Mouse (Mus musculus) kidney, embryonic 15.5 days (tissue): ENCODE measurements around the gene Akap6. TPM values are rescaled to one million over a fixed set of nuclear protein-coding genes. Genes with fewer than 3 reads are reported as not detected.

Source experiments
- ATAC-seq: fragments of 200-750 bp; cut with Nextera tagmentation; replicated peaks from 2 replicates; pipeline ENCODE4 v1.8.0; 2017; ENCODE audit warnings: moderate TSS enrichment; ENCODE audit not compliant: low FRiP score
- H3K27ac ChIP-seq: fragments of 300-500 bp; sonication (generic); 2 replicates; pipeline ENCODE4 v1.5.1; 2015; ENCODE audit warnings: mild to moderate bottlenecking, inconsistent platforms
- H3K27me3 ChIP-seq: fragments of 300-500 bp; sonication (generic); 2 replicates; pipeline ENCODE4 v1.6.1; 2015; ENCODE audit warnings: inconsistent platforms
- H3K36me3 ChIP-seq: fragments of 300-500 bp; sonication (generic); 2 replicates; pipeline ENCODE4 v1.6.1; 2015; ENCODE audit warnings: inconsistent platforms
- H3K4me1 ChIP-seq: fragments of 300-500 bp; sonication (generic); 2 replicates; pipeline ENCODE4 v1.6.1; 2015; ENCODE audit warnings: inconsistent platforms
- H3K4me2 ChIP-seq: fragments of 300-500 bp; sonication (generic); 2 replicates; pipeline ENCODE4 v1.6.1; 2015; ENCODE audit warnings: moderate library complexity, mild to moderate bottlenecking, inconsistent platforms
- H3K4me3 ChIP-seq: fragments of 300-500 bp; sonication (generic); replicated peaks from 2 replicates; pipeline ENCODE4 v1.5.1; 2015; ENCODE audit warnings: mild to moderate bottlenecking, inconsistent platforms
- H3K9ac ChIP-seq: fragments of 300-500 bp; sonication (generic); 2 replicates; pipeline ENCODE4 v1.6.1; 2015; ENCODE audit warnings: mild to moderate bottlenecking, inconsistent platforms
- H3K9me3 ChIP-seq: fragments of 300-500 bp; sonication (generic); replicated peaks from 2 replicates; pipeline ENCODE4 v1.6.1; 2016; ENCODE audit warnings: inconsistent platforms
- WGBS: fragments of 180-500 bp; shearing (Covaris S2); methylation state at CpG from one replicate; pipeline ENCODE4 v1.1.7; 2015; ENCODE audit warnings: mixed read lengths; 5-methylcytosine and 5-hydroxymethylcytosine counted together
- polyA plus RNA-seq: library from polyadenylated mRNA; unstranded; fragments of >200 nt; fragmentation: Nextera tagmentation; extraction: Ambion mirVana; gene quantifications from 2 replicates; pipeline ENCODE4 v1.2.1, GENCODE M21; 2015

Gene Akap6
- 0.53 and 0.78 TPM in 2 replicates for polyA plus RNA-seq

DNA sequence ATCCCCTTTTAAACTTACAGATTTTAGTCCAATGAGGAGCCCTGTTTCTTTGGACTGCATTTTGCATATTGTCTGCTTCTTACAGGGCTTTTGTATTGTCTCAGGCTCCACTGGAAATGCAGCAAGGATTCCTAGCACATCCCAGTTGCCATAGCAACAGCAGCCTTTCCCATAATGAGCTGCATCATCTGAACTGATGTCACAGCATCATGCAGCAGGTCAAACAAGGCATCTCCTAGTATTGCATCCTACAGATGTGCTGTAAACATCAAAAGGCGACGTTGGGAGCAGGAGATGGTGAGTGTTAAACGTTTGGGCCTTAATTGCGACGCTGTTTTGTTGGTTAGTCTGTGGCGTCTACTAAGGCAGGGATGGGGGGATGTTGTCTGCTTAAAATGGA lies at the start of gene Akap6:
Gene Akap6 (plus strand): TSS at position 238 of the 400 bp plus-strand sequence.
- Histone ChIP-seq H3K9me3 (no peaks in the 10 kb centered on the region), H3K4me1 (peaks cover 16% of the 10 kb centered on the region), H3K27me3 (no peaks in the 10 kb centered on the region), H3K4me2 (peak within 1 kb of the TSS; percentile 59), H3K36me3 (no peaks in the 10 kb centered on the region), H3K27ac (no peak within 1 kb of the TSS), H3K9ac (no peak within 1 kb of the TSS), H3K4me3 (0 out of 2 replicates have a peak within 1 kb of the TSS, but pooled peaks have one; percentile 4)
- 42% methylated on average over 6 of the region's 6 CpGs for WGBS
- ATAC-seq = no peak

DNA sequence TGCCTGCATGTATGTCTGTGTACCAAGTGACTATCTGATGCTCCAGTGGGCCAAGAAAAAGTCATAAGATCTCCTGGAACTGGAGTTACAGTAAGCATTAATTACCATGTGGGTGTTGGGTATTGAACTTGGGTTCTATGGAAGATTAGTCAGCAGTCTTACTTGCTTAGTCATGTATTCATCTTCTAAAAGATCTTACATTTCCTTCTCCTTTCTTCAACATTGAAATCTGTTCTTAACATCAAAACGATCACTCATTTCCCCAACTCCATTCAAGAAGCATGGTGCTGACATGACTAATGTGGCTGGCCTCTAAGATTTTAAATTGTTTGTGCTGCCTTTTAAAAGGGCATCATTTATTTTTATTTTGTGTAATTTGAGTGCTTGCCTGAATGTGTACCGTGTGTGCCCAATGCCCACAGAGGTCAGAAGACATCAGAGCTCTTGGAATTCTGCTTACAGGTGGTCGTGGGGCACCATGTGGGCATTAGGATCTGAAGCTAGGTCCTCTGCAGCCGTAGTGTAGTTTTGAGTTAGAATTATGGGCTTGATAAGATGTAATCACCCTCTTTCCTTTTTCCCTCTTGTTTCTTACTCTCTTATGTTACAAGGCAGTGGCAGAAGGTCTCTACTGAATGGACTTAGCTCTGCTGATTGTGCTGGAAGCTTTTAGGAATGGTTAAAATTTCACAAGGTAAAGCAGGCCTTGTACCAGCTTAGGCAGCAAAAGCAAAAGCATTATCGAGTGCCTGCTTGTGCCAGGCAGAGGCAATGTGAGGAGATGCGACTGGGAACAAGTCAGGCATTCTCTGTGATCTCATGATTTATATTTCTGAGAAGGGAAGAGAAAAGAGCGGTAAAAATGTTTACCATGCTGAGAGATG lies 36.0 kb upstream of the Akap6 start:
- no peaks in the 10 kb centered on the region for H3K4me1 ChIP-seq
- ATAC-seq = no peak
- H3K4me2 ChIP-seq = no peak overlapping the region
- no peaks in the 10 kb centered on the region for H3K27me3 ChIP-seq
- no peaks in the 10 kb centered on the region for H3K9me3 ChIP-seq
- 62% methylated on average over 7 of the region's 7 CpGs for WGBS
- H3K36me3 ChIP-seq = no peaks in the 10 kb centered on the region
- no peak overlapping the region for H3K9ac ChIP-seq
- no peak overlapping the region for H3K4me3 ChIP-seq
- H3K27ac ChIP-seq = no peak overlapping the region

DNA sequence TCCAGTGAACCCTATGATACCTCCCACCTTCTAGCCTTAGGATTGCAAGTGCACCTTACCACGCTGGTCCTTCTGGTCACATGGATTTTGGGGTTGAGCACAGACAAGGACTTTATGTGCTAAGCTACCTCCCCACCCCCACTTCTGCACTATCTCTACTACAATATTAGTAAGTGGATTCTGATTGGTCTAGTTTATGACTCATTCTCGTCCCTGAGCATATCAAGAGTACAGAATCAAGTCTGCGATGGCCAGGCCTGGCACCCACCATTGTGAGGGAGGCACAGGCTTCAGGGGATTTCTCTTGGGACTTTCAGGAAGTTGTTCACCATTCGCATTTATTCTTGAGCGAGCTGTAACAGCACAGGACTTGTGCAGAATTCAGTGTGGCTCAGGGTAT lies 34.2 kb upstream of the Akap6 start:
- Histone ChIP-seq H3K4me3 (no peak overlapping the region), H3K9me3 (no peaks in the 10 kb centered on the region), H3K9ac (no peak overlapping the region), H3K27me3 (no peaks in the 10 kb centered on the region), H3K4me1 (no peaks in the 10 kb centered on the region), H3K27ac (no peak overlapping the region), H3K4me2 (no peak overlapping the region), H3K36me3 (no peaks in the 10 kb centered on the region)
- WGBS = 81% methylated on average over 5 of the region's 5 CpGs
- no peak for ATAC-seq

DNA sequence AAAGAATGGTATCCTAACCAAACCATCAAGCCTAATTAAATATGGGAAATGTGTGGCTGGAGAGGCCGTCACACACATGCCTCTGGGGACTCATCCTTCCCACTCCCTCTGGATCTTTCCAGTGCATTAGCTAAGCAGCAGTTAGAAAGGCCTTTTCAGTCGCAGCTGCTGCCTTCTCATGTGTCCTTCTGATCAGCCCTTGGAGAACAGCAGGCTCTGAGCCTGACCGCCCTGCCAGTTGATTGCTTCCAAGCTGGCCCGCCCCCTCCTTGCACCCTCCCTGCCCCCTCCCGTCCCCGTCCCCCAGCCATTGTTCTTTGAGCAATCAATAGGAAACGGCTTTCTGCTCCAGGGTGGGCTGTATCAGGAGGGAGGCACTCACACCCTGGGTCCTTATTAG lies 27.7 kb upstream of the Akap6 start:
- Histone ChIP-seq H3K27me3 (no peaks in the 10 kb centered on the region), H3K4me3 (no peak overlapping the region), H3K9me3 (no peaks in the 10 kb centered on the region), H3K4me1 (peaks cover 11% of the 10 kb centered on the region), H3K4me2 (peak overlapping the region; percentile 49), H3K9ac (no peak overlapping the region), H3K27ac (peak overlapping the region; percentile 62; the same call in 1 of the 2 replicates), H3K36me3 (no peaks in the 10 kb centered on the region)
- 9% methylated on average over 7 of the region's 7 CpGs for WGBS
- ATAC-seq = peak; percentile 93

DNA sequence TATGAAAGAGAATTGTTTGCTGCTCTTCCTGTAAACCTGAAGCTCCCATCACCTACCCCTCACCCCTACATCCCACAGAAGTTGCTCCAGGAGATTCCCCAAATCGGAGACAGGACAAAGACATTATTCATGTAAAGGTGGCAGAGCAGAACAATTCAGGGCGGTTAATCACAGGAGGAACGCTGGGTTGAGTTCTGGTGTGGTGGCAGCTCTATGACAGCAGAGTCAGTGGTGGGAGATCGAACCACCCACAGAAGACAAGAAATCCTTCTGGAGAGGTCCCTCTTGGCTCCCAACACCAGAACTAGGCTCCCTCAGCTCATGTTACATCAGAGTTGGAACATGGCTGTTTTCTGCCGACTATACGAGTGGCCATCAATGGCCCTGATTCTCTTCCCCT lies 27.2 kb upstream of the Akap6 start:
- Histone ChIP-seq H3K4me2 (peak overlapping the region; percentile 49), H3K27ac (peak overlapping the region; percentile 62; the same call in 1 of the 2 replicates), H3K36me3 (no peaks in the 10 kb centered on the region), H3K9me3 (no peaks in the 10 kb centered on the region), H3K4me1 (peaks cover 11% of the 10 kb centered on the region), H3K9ac (no peak overlapping the region), H3K27me3 (no peaks in the 10 kb centered on the region), H3K4me3 (no peak overlapping the region)
- WGBS = 22% methylated on average over 6 of the region's 6 CpGs
- ATAC-seq = peak; percentile 40

DNA sequence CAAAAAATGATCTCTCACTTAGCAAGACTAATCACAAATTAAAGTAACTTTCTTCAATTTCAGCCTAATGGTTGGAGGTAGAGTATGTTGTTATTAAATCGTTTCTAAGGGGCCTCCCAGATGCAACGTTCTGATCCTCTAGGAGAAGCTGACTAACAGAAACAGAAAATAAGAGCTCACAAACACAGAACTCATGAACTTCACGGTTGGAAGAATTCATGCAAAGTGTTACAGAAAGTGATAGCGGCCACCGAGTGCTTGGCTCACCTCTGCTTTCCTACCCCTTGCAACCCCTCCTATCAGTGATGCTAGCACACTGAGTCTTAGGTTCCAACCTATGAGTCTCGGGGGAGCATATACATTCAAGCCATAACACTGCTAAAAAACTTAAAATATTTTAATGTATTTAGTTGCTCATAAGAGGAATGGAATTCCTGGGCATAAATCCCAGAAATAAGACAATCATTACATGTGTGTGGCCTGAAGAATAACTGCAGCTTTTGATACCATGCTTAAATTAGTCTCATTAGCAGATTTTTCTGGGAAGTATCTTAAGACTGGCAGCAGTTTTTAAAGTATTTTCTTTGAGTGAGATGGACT lies 25.7 kb upstream of the Akap6 start:
- 62% methylated on average over 6 of the region's 6 CpGs for WGBS
- no peak for ATAC-seq
- Histone ChIP-seq H3K9ac (no peak overlapping the region), H3K4me2 (no peak overlapping the region), H3K9me3 (no peaks in the 10 kb centered on the region), H3K27me3 (no peaks in the 10 kb centered on the region), H3K4me1 (peaks cover 11% of the 10 kb centered on the region), H3K4me3 (no peak overlapping the region), H3K36me3 (no peaks in the 10 kb centered on the region), H3K27ac (no peak overlapping the region)

- H3K36me3 ChIP-seq = no peaks in the 10 kb centered on the region
- H3K27me3 ChIP-seq = no peaks in the 10 kb centered on the region
- peaks cover 11% of the 10 kb centered on the region for H3K4me1 ChIP-seq
- 57% methylated on average over 4 of the region's 4 CpGs for WGBS
- H3K9me3 ChIP-seq = no peaks in the 10 kb centered on the region
- ATAC-seq = no peak
- H3K4me2 ChIP-seq = no peak overlapping the region
- no peak overlapping the region for H3K9ac ChIP-seq
- H3K4me3 ChIP-seq = no peak overlapping the region
- no peak overlapping the region for H3K27ac ChIP-seq
Observed at GRCm38 (mm10) chr12:52675010-52675409, 24.2 kb upstream of the Akap6 start.

GRCm38 (mm10) chr12:52687355-52687754 lies 11.8 kb upstream of the Akap6 start:
- no peaks in the 10 kb centered on the region for H3K27me3 ChIP-seq
- H3K4me1 ChIP-seq = no peaks in the 10 kb centered on the region
- WGBS = 56% methylated on average over 9 of the region's 9 CpGs
- no peaks in the 10 kb centered on the region for H3K9me3 ChIP-seq
- no peak overlapping the region for H3K4me2 ChIP-seq
- H3K36me3 ChIP-seq = no peaks in the 10 kb centered on the region
- no peak overlapping the region for H3K9ac ChIP-seq
- ATAC-seq = 0 out of 2 replicates have a peak, but pooled peaks have one; percentile 33
- H3K4me3 ChIP-seq = no peak overlapping the region
- H3K27ac ChIP-seq = no peak overlapping the region

- Histone ChIP-seq H3K9ac (no peak overlapping the region), H3K27ac (no peak overlapping the region), H3K4me1 (no peaks in the 10 kb centered on the region), H3K36me3 (no peaks in the 10 kb centered on the region), H3K27me3 (no peaks in the 10 kb centered on the region), H3K4me2 (no peak overlapping the region), H3K9me3 (no peaks in the 10 kb centered on the region), H3K4me3 (no peak overlapping the region)
- WGBS = 89% methylated on average over 2 of the region's 2 CpGs
- no peak for ATAC-seq
Observed at GRCm38 (mm10) chr12:52688712-52689111, 10.5 kb upstream of the Akap6 start.

GRCm38 (mm10) chr12:52691552-52691951 lies 7.6 kb upstream of the Akap6 start:
- 84% methylated on average over 1 of the region's 1 CpGs for WGBS
- Histone ChIP-seq H3K4me3 (no peak overlapping the region), H3K9me3 (no peaks in the 10 kb centered on the region), H3K27me3 (no peaks in the 10 kb centered on the region), H3K36me3 (no peaks in the 10 kb centered on the region), H3K4me1 (no peaks in the 10 kb centered on the region), H3K4me2 (no peak overlapping the region), H3K27ac (no peak overlapping the region), H3K9ac (no peak overlapping the region)
- ATAC-seq = no peak

GRCm38 (mm10) chr12:52692290-52692974 lies 6.8 kb upstream of the Akap6 start:
- no peak for ATAC-seq

More at GRCm38 (mm10) chr12:52692290-52692974, 6.8 kb upstream of the Akap6 start:
- no peak overlapping the region for H3K9ac ChIP-seq
- H3K27me3 ChIP-seq = no peaks in the 10 kb centered on the region
- H3K36me3 ChIP-seq = no peaks in the 10 kb centered on the region
- 51% methylated on average over 10 of the region's 10 CpGs for WGBS
- no peaks in the 10 kb centered on the region for H3K9me3 ChIP-seq
- no peak overlapping the region for H3K4me2 ChIP-seq
- no peak overlapping the region for H3K27ac ChIP-seq
- no peaks in the 10 kb centered on the region for H3K4me1 ChIP-seq
- H3K4me3 ChIP-seq = no peak overlapping the region
